Mouse (Mus musculus) bone marrow macrophage, adult 2 months (primary cell): ENCODE data around the gene Sec63. TPM values are rescaled to one million over a fixed set of nuclear protein-coding genes. Genes with fewer than 3 reads are reported as not detected.
A peak's percentile ranks its signal among the peaks of the same experiment; 100 is the strongest.

Experiments used
- H3K27ac ChIP-seq: 2 replicates; pipeline ENCODE4 v1.5.1; 2012; ENCODE audit warnings: low read depth, low read length; ENCODE audit not compliant: insufficient read depth
- H3K4me1 ChIP-seq: 2 replicates; pipeline ENCODE4 v1.6.1; 2012; ENCODE audit warnings: low read length; ENCODE audit not compliant: control insufficient read depth, insufficient read depth
- H3K4me3 ChIP-seq: 2 replicates; pipeline ENCODE4 v1.5.1; 2012; ENCODE audit warnings: mild to moderate bottlenecking, low read length, moderate library complexity; ENCODE audit not compliant: insufficient read depth
- CTCF ChIP-seq: IDR thresholded peaks from 2 replicates; pipeline ENCODE4 v1.5.1; 2012; ENCODE audit warnings: low read depth, mild to moderate bottlenecking, low read length, moderate library complexity
- POLR2A ChIP-seq: IDR thresholded peaks from 2 replicates; pipeline ENCODE4 v1.6.1; 2012; ENCODE audit warnings: mild to moderate bottlenecking, low read depth, low read length, borderline replicate concordance
- polyA plus RNA-seq: library from polyadenylated mRNA; stranded (reverse); fragments of >200 nt; gene quantifications from 2 replicates; pipeline ENCODE4 v1.2.4, GENCODE M21; 2012; ENCODE audit not compliant: missing spikeins, insufficient read depth, insufficient read length

Sec63 gene
- polyA plus RNA-seq, 1 experiment, result 53.1 TPM

- TF ChIP-seq CTCF (no peak), POLR2A (no peak)
- no peak overlapping the region for H3K4me3 ChIP-seq
- no peak overlapping the region for H3K27ac ChIP-seq
- no peaks in the 10 kb centered on the region for H3K4me1 ChIP-seq
These were observed 65.9 kb downstream of the Sec63 start for GRCm38 (mm10) chr10:42827155-42827554.

DNA sequence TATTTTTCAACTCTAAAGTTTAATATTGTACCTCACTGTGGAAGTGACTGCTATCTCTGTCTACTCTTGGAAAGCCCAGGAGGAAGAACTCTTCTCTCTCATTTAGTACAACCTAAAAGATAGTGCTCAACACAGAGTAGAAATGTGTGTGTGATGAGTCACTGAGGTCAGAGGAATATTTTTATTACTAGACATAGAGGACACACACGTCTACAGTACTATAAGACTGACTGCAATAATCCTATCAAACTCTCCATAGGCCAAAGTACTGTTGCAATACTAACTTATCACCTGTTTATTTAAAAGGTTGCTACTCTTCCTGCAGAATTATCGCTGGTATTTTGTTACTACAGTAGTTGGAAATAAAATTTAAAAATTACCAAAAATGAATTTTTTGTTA is 68.7 kb downstream of the Sec63 start:
- Histone ChIP-seq H3K4me1 (no peaks in the 10 kb centered on the region), H3K27ac (no peak overlapping the region), H3K4me3 (no peak overlapping the region)
- TF ChIP-seq POLR2A (no peak), CTCF (no peak)

DNA sequence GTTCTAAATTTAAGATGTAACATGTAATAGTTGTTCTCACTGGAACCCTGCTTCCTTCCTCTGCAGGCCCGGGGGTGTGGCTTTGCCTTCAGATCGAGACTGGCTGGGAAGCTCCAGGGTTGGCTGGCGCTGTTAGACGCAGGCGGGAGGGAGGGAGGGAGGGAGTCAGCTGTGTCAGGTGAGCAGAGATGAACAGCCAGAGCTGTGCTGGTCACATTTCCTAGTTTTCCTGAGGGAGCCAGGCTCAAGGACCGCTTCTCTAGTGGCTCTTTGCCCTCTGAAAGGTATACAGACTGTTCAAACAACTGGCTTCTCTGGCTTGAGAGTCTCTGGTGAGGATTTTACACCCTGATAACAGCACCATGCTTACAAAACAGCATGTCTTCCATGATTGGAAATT is 69.1 kb downstream of the Sec63 start:
- Histone ChIP-seq H3K27ac (no peak overlapping the region), H3K4me3 (no peak overlapping the region), H3K4me1 (no peaks in the 10 kb centered on the region)
- TF ChIP-seq POLR2A, result no peak
- no peak for TF ChIP-seq CTCF

DNA sequence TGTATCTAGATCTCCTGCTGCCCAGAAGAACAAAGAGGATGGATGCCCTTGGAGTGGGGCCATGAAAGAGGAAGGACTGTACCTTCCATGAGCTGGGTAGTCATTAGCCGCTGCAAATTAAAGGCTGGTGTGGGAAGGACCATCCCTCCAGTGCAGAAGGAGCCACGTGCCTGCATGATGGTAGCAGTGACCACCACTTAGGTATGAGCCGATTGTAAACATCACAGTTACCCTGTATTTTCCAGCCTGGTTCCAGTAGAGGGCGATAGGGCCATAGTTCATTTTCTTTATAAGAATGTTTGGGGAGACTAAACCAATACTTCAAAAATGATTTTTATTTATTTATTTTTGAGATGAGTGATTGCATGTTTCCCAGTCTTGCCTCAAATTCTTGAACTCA is 71.4 kb downstream of the Sec63 start:
- TF ChIP-seq POLR2A, result no peak
- no peak for TF ChIP-seq CTCF

GRCm38 (mm10) chr10:42833871-42834727 is 72.8 kb downstream of the Sec63 start:
- no peak overlapping the region for H3K4me3 ChIP-seq
- no peaks in the 10 kb centered on the region for H3K4me1 ChIP-seq
- no peak overlapping the region for H3K27ac ChIP-seq
- no peak for TF ChIP-seq POLR2A
- no peak for TF ChIP-seq CTCF

More for the DNA sequence above, 71.4 kb downstream of the Sec63 start:
- Histone ChIP-seq H3K4me3 (no peak overlapping the region), H3K27ac (no peak overlapping the region), H3K4me1 (no peaks in the 10 kb centered on the region)

GRCm38 (mm10) chr10:42838106-42838505 is 76.8 kb downstream of the Sec63 start:
- Histone ChIP-seq H3K4me1 (no peaks in the 10 kb centered on the region), H3K27ac (no peak overlapping the region), H3K4me3 (no peak overlapping the region)
- no peak for TF ChIP-seq CTCF
- no peak for TF ChIP-seq POLR2A

DNA sequence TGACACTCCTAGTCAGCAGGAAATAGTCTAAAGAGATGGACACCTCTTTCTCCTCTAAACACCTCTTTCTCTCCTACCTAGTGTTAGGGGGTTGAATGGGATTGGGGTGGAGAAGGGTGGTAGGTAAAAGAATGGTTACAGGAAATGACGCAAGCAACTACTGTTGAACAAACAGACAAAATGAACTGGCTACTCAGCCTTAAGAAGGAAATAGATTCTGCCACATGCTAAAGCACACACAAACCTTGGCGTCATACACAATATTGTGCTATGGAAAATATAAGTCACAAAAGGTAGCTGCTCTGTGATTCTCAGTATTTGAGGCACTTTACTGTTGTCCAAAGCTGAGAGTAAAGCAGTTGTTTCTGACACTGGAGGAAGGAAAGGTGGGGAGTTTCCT is 77.4 kb downstream of the Sec63 start:
- H3K4me1 ChIP-seq, result no peaks in the 10 kb centered on the region
- TF ChIP-seq CTCF (no peak), POLR2A (no peak)
- no peak overlapping the region for H3K4me3 ChIP-seq
- H3K27ac ChIP-seq, result no peak overlapping the region

DNA sequence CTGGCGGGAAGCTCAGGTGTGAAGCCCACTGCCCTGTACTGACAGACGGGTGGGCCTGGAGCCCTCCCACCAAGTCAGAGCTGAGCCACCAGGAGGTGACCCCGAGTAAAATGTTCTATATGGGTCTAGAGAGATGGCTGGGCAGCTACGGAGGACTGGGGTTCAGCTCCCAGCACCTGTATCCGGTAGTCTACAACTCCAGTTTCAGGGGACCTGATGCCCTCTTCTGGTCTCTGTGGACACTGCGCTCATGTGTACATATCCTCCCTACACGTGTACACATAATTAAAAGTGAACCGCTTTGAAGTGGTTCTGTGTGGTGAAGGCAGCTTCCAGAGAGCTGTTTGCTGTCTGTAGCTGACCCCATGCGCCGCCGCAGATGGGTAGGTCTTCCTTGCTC is 78.7 kb downstream of the Sec63 start:
- no peaks in the 10 kb centered on the region for H3K4me1 ChIP-seq
- no peak for TF ChIP-seq POLR2A
- no peak for TF ChIP-seq CTCF

DNA sequence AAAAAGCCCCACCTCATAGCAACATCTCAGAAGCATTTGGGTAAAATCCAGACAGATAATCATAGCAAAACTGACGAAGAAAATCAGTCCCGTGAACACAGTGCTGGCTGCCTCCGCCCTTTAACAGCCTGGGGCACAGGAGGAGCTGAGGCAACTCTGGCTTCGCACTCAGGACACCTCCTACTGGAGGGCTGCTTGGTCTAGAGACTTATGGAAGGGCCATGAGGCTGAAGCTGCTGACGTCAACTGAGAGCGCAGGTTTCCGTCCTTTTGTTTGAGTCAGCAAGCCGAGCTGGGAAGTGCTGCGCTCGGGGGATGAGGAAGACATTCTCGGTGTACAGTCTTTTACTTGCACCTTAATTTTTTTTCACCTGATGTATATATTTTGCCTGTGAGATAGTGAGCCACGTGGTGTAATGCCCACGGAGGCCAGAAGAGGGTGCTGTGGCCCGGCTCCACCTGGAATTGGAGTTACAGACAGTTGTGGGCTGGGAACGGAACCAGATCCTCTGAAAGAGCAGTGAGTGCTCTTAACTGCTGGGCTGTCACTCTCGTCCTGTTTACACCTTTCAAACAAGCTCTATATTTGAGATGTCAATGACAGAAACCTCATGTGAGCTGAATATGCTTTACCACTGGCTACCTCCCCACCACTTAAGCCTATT is 80.4 kb downstream of the Sec63 start:
- TF ChIP-seq CTCF, result peak; percentile 47; the same call in 1 of the 2 replicates
- TF ChIP-seq POLR2A, result no peak
- H3K4me3 ChIP-seq, result no peak overlapping the region
- H3K4me1 ChIP-seq, result no peaks in the 10 kb centered on the region
- H3K27ac ChIP-seq, result no peak overlapping the region

More for the DNA sequence above, 78.7 kb downstream of the Sec63 start:
- Histone ChIP-seq H3K27ac (no peak overlapping the region), H3K4me3 (no peak overlapping the region)

- Histone ChIP-seq H3K4me1 (no peaks in the 10 kb centered on the region), H3K4me3 (no peak overlapping the region), H3K27ac (no peak overlapping the region)
- TF ChIP-seq CTCF (peak; percentile 81), POLR2A (peak; percentile 17; the same call in 1 of the 2 replicates)
These were observed 81.1 kb downstream of the Sec63 start for GRCm38 (mm10) chr10:42842358-42842757.
